In genomic region chr14:45220090-45220956, GRCm38 (mm10) we compare ENCODE assay signal across 8 mouse cellular contexts. TPM values are rescaled to one million over a fixed set of nuclear protein-coding genes. Genes with fewer than 3 reads are reported as not detected.
DNase-seq lines count a peak whose midpoint lies in the region; ATAC-seq and TF ChIP-seq lines count a peak whose summit lies in the region.

TSS of gene Txndc16 (minus strand) at chr14:45220328.

- H3K27ac ChIP-seq in CH12.LX (ENCODE audit: insufficient read depth, low read depth), result no peak within 1 kb of the TSS
- peak within 1 kb of the TSS; percentile 97 for H3K27ac ChIP-seq in forebrain, postnatal 0 days (ENCODE audit: low read depth, low read length)
- H3K27ac ChIP-seq in neural tube, embryonic 14.5 days (ENCODE audit: low read depth, low read length), result peak within 1 kb of the TSS; percentile 95
- peak within 1 kb of the TSS; percentile 76 for H3K27ac ChIP-seq in testis, adult 2 months (ENCODE audit: control insufficient read depth, insufficient read depth, low read depth, low read length)

- no peak for TF ChIP-seq EP300 in CH12.LX (IDR thresholded peaks at IDR 0.05; ENCODE audit: low read length)

- H3K9ac ChIP-seq in CH12.LX (ENCODE audit: insufficient read depth, low read depth), result peak within 1 kb of the TSS; percentile 74
- H3K9ac ChIP-seq in forebrain, postnatal 0 days, result peak within 1 kb of the TSS; percentile 94
- H3K9ac ChIP-seq in neural tube, embryonic 14.5 days (replicated peaks; ENCODE audit: low read depth, low read length), result peak within 1 kb of the TSS; percentile 94

- TF ChIP-seq RAD21 in CH12.LX (IDR thresholded peaks at IDR 0.05; ENCODE audit: low read depth, low read length), result no peak

- in situ Hi-C loops in CH12.LX (cut with MboI; ENCODE audit: low pct_ligation_motif_present, low pct_unique_long_range_greater_than_20kb, low sequenced_read_pairs), result no loop called here

- no peaks in the 10 kb centered on the region for H3K36me3 ChIP-seq in CH12.LX (replicated peaks in 1 of 2; ENCODE audit: control insufficient read depth in 1 of 2, insufficient read depth in 1 of 2, low read length in 1 of 2)
- no peaks in the 10 kb centered on the region for H3K36me3 ChIP-seq in forebrain, postnatal 0 days (ENCODE audit: insufficient read depth)
- H3K36me3 ChIP-seq in neural tube, embryonic 14.5 days (ENCODE audit: control insufficient read depth, insufficient read depth, low read length), result no peaks in the 10 kb centered on the region
- no peaks in the 10 kb centered on the region for H3K36me3 ChIP-seq in testis, adult 2 months (ENCODE audit: control insufficient read depth, insufficient read depth, low read length)

- WGBS in forebrain, postnatal 0 days, result 1% methylated on average over 55 of the region's 59 CpGs
- under 1% methylated on average over 58 of the region's 59 CpGs for WGBS in neural tube, embryonic 14.5 days

- H3K4me1 ChIP-seq in CH12.LX (ENCODE audit: control insufficient read depth in 1 of 2, insufficient read depth in 2 of 2), result peaks cover 0 to 24% of the 10 kb centered on the region in 2 experiments; a peak in 2 of 4 replicates
- H3K4me1 ChIP-seq in forebrain, postnatal 0 days (ENCODE audit: insufficient read depth), result peaks cover 13% of the 10 kb centered on the region
- peaks cover 11% of the 10 kb centered on the region; the same call in 1 of the 2 replicates for H3K4me1 ChIP-seq in neural tube, embryonic 14.5 days (ENCODE audit: control insufficient read depth, insufficient read depth, low read length)
- peaks cover 2% of the 10 kb centered on the region; the same call in 1 of the 2 replicates for H3K4me1 ChIP-seq in testis, adult 2 months (ENCODE audit: control insufficient read depth, insufficient read depth, low read length)

- peaks cover 5% of the 10 kb centered on the region for H3K79me2 ChIP-seq in CH12.LX (replicated peaks; ENCODE audit: control insufficient read depth, extremely low read depth, insufficient read depth, poor library complexity, severe bottlenecking)

- H3K9me3 ChIP-seq in CH12.LX (replicated peaks; ENCODE audit: low read length), result no peaks in the 10 kb centered on the region
- no peaks in the 10 kb centered on the region for H3K9me3 ChIP-seq in forebrain, postnatal 0 days (ENCODE audit: low read length)
- H3K9me3 ChIP-seq in neural tube, embryonic 14.5 days (ENCODE audit: control insufficient read depth, low read length), result no peaks in the 10 kb centered on the region

- TF ChIP-seq POLR2A in CH12.LX (IDR thresholded peaks at IDR 0.05; ENCODE audit: low read depth, low read length), result no peak
- TF ChIP-seq POLR2A in testis, adult 2 months (IDR thresholded peaks at IDR 0.05; ENCODE audit: control insufficient read depth, low read depth, low read length), result no peak

- dilution Hi-C loops in CH12.LX (cut with MboI; ENCODE audit: extremely low pct_ligation_motif_present, extremely low pct_unique_long_range_greater_than_20kb, low sequenced_read_pairs), result no loop called here

- no peak for DNase-seq in CH12.LX (ENCODE audit: extremely low read depth)
- DNase-seq in cerebellum, adult 11-12 months, result peak; percentile 93
- peak; percentile 90 for DNase-seq in forebrain, postnatal 0 days
- peak; percentile 83 to 84 for DNase-seq in heart, postnatal 36 days
- DNase-seq in layer of hippocampus, adult 18-20 months (ENCODE audit: low spot score in 2 of 2), result peak; percentile 70 to 88
- peak; percentile 79 to 83 for DNase-seq in lung, adult 18-20 months

- H3K27me3 ChIP-seq in CH12.LX (replicated peaks), result peaks cover 20% of the 10 kb centered on the region
- no peaks in the 10 kb centered on the region for H3K27me3 ChIP-seq in forebrain, postnatal 0 days (ENCODE audit: insufficient read depth, low read length)
- no peaks in the 10 kb centered on the region; the same call in 1 of the 2 replicates for H3K27me3 ChIP-seq in neural tube, embryonic 14.5 days (ENCODE audit: control insufficient read depth, insufficient read depth, low read length)
- H3K27me3 ChIP-seq in testis, adult 2 months (ENCODE audit: control insufficient read depth, insufficient read depth, low read length), result no peaks in the 10 kb centered on the region

- peak; percentile 49 for ATAC-seq in forebrain, postnatal 0 days
- peak; percentile 52 for ATAC-seq in neural tube, embryonic 14.5 days (ENCODE audit: low read depth)

- intact Hi-C loops in heart, postnatal 36 days (cut with DNase I), result no loop called here

- peak within 1 kb of the TSS; percentile 56 to 77 (median 71) for H3K4me3 ChIP-seq in CH12.LX (replicated peaks in 1 of 3; ENCODE audit: low read depth in 2 of 3, low read length in 2 of 3, poor library complexity in 1 of 3)
- peak within 1 kb of the TSS; percentile 95 for H3K4me3 ChIP-seq in forebrain, postnatal 0 days (ENCODE audit: low read depth, low read length)
- H3K4me3 ChIP-seq in neural tube, embryonic 14.5 days (ENCODE audit: low read depth, low read length), result peak within 1 kb of the TSS; percentile 94
- peak within 1 kb of the TSS; percentile 92 for H3K4me3 ChIP-seq in testis, adult 2 months (ENCODE audit: control insufficient read depth, low read depth, low read length)

- H3K4me2 ChIP-seq in CH12.LX (ENCODE audit: insufficient read depth, low read depth, poor library complexity, severe bottlenecking), result peak within 1 kb of the TSS; percentile 60
- H3K4me2 ChIP-seq in forebrain, postnatal 0 days (ENCODE audit: low read depth), result peak within 1 kb of the TSS; percentile 77
- H3K4me2 ChIP-seq in neural tube, embryonic 14.5 days (ENCODE audit: low read depth, low read length), result peak within 1 kb of the TSS; percentile 81

- no peak for TF ChIP-seq CTCF in CH12.LX (conservative IDR thresholded peaks at IDR 0.05 in 1 of 2, IDR thresholded peaks at IDR 0.05 in 1 of 2; ENCODE audit: low read depth in 2 of 2, low read length in 2 of 2)
- no peak for TF ChIP-seq CTCF in forebrain, postnatal 0 days (IDR thresholded peaks at IDR 0.05; ENCODE audit: low read depth)
- TF ChIP-seq CTCF in testis, adult 2 months (IDR thresholded peaks at IDR 0.05; ENCODE audit: control insufficient read depth, insufficient read depth, insufficient replicate concordance, low read depth, low read length), result no peak

TF ChIP-seq in CH12.LX, 34 proteins besides CTCF, POLR2A, EP300 and RAD21:
- no peak for TF ChIP-seq GABPA (IDR thresholded peaks at IDR 0.05; ENCODE audit: insufficient replicate concordance, low read depth, low read length)
- no peak for TF ChIP-seq CHD1 (IDR thresholded peaks at IDR 0.05; ENCODE audit: low read depth, low read length)
- TF ChIP-seq MEF2A (IDR thresholded peaks at IDR 0.05; ENCODE audit: borderline replicate concordance, low read depth, low read length), result no peak
- no peak for TF ChIP-seq HCFC1 (IDR thresholded peaks at IDR 0.05; ENCODE audit: low read depth, low read length)
- no peak for TF ChIP-seq ZMIZ1 (IDR thresholded peaks at IDR 0.05; ENCODE audit: low read depth, low read length)
- no peak for TF ChIP-seq MYC (IDR thresholded peaks at IDR 0.05; ENCODE audit: low read depth, low read length)
- no peak for TF ChIP-seq KAT2A (IDR thresholded peaks at IDR 0.05; ENCODE audit: insufficient replicate concordance, low read length)
- TF ChIP-seq TCF12 (IDR thresholded peaks at IDR 0.05; ENCODE audit: low read depth, low read length), result no peak
- no peak for TF ChIP-seq TBP (conservative IDR thresholded peaks at IDR 0.05; ENCODE audit: low read depth, low read length)
- TF ChIP-seq UBTF (IDR thresholded peaks at IDR 0.05; ENCODE audit: low read depth, low read length), result no peak
- TF ChIP-seq JUN (IDR thresholded peaks at IDR 0.05; ENCODE audit: insufficient read depth, low read depth, low read length), result no peak; the same call in 1 of the 2 replicates
- no peak for TF ChIP-seq ELF1 (IDR thresholded peaks at IDR 0.05; ENCODE audit: low read depth, low read length)
- no peak for TF ChIP-seq JUND (conservative IDR thresholded peaks at IDR 0.05; ENCODE audit: low read depth, low read length)
- TF ChIP-seq POLR2AphosphoS2 (IDR thresholded peaks at IDR 0.05; ENCODE audit: low read depth, low read length), result no peak
- no peak for TF ChIP-seq NELFE (IDR thresholded peaks at IDR 0.05; ENCODE audit: low read depth, low read length)
- no peak for TF ChIP-seq MXI1 (IDR thresholded peaks at IDR 0.05; ENCODE audit: low read depth, low read length)
- TF ChIP-seq ZKSCAN1 (IDR thresholded peaks at IDR 0.05; ENCODE audit: borderline replicate concordance, low read depth, low read length), result no peak

RNA-seq across cellular contexts. Expression of gene Txndc16, which starts in this region (rescaled TPM):
- 11.4 and 15.2 TPM in 2 replicates for total RNA-seq in CH12.LX (2012; rRNA removed)
- total RNA-seq in CH12.LX (2014; rRNA removed), result 8.0 and 8.7 TPM in 2 replicates
- 7.8 and 8.8 TPM in 2 replicates for polyA plus RNA-seq in CH12.LX (2012; ENCODE audit: insufficient read length, low read depth)
- 51.9 and 61.2 TPM in 2 replicates for total RNA-seq in forebrain, postnatal 0 days (2014; rRNA removed)
- 26.1 and 32.5 TPM in 2 replicates for polyA plus RNA-seq in forebrain, postnatal 0 days (2015; fragmentation: Nextera tagmentation; extraction: Ambion mirVana)
- total RNA-seq in heart, postnatal 36 days (2021), result 10 to 100 TPM in 1 of 2 experiments, 1 to 10 TPM in 1; 9.9 to 13.5 TPM
- 10 to 100 TPM; 61.0 to 64.7 TPM for total RNA-seq in layer of hippocampus, adult 18-20 months (2021)
- polyA plus RNA-seq in neural tube, embryonic 14.5 days (2014; fragmentation: Nextera tagmentation; extraction: Ambion mirVana), result 45.4 and 45.7 TPM in 2 replicates
- 9.2 and 12.0 TPM in 2 replicates for polyA plus RNA-seq in testis, adult 2 months (2012; rRNA removed)
